Mouse (Mus musculus) lung, postnatal 0 days (tissue): ENCODE data around the gene Inf2.

Source experiments
- CTCF ChIP-seq: IDR thresholded peaks from 2 replicates; pipeline ENCODE4 v1.5.1; 2016; ENCODE audit warnings: antibody characterized with exemption, mild to moderate bottlenecking
- EP300 ChIP-seq: IDR thresholded peaks from 2 replicates; pipeline ENCODE4 v1.6.1; 2016; ENCODE audit warnings: antibody characterized with exemption, mild to moderate bottlenecking, control low read depth

DNA sequence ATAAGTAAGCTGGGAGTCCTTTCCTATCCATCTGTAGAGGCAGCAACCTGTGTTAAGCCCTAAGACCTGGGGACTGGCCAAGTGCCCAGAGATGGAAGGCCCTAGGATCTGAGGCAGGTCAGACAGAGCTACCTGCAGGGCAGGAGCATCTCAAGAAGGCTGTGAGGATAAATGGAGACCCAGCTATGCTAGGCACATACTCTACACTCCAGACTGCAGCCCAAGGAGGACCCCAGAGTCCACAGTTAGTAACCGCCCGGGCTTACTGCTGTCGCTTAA, 72.7 kb downstream of the Inf2 start:
- no peak for TF ChIP-seq CTCF
- TF ChIP-seq EP300: no peak
